Mouse (Mus musculus): Measurements from ENCODE around the gene Abtb2. TPM values are rescaled to one million over a fixed set of nuclear protein-coding genes. Genes with fewer than 3 reads are reported as not detected.

The Abtb2 gene
- polyA plus RNA-seq, 1 experiment from 2014 or later: 10.5 TPM

- Histone ChIP-seq H3K4me1 (replicated peaks; ENCODE audit: control insufficient read depth, insufficient read depth, low read length) (no peaks in the 10 kb centered on the region), H3K9ac (no peak overlapping the region), H3K27ac (no peak overlapping the region), H3K36me3 (replicated peaks; ENCODE audit: control insufficient read depth, insufficient read depth) (peaks cover 30% of the 10 kb centered on the region), H3K27me3 (ENCODE audit: control insufficient read depth, insufficient read depth, low read length) (no peaks in the 10 kb centered on the region), H3K4me3 (replicated peaks; ENCODE audit: low read length) (no peak overlapping the region), H3K4me2 (replicated peaks) (no peak overlapping the region), H3K9me3 (ENCODE audit: control insufficient read depth, low read length) (no peaks in the 10 kb centered on the region)
- no peak for DNase-seq (ENCODE audit: low spot score)
- WGBS: 93% methylated on average over 7 of the region's 7 CpGs
- no peak for ATAC-seq (ENCODE audit: low FRiP score)
These were observed 147.7 kb downstream of the Abtb2 start for GRCm38 (mm10) chr2:103713831-103714230.

DNA sequence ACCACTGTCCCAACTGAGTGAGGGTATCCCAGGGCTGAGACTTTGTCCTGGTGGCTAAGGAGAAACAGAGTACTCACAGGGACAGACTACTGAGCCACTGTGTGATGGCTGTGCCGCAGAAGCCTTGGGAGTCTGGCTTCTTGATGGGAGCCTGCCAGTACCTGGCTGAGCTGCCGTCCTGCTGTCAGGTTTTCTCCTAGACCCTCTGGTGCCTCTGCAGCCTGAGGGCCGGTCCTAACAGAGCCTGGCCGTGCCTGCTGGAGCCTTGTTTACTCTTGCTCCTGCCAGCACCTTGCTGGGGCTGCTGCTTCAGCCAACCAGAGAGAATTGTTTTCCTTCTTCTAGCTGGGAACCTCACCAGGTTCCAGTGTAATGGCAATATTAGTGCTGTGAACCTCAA, 148.3 kb downstream of the Abtb2 start:
- Histone ChIP-seq H3K9ac (no peak overlapping the region), H3K4me2 (replicated peaks) (no peak overlapping the region), H3K9me3 (ENCODE audit: control insufficient read depth, low read length) (no peaks in the 10 kb centered on the region), H3K27ac (no peak overlapping the region), H3K27me3 (ENCODE audit: control insufficient read depth, insufficient read depth, low read length) (no peaks in the 10 kb centered on the region), H3K36me3 (replicated peaks; ENCODE audit: control insufficient read depth, insufficient read depth) (peaks cover 29% of the 10 kb centered on the region), H3K4me1 (replicated peaks; ENCODE audit: control insufficient read depth, insufficient read depth, low read length) (no peaks in the 10 kb centered on the region), H3K4me3 (replicated peaks; ENCODE audit: low read length) (no peak overlapping the region)
- WGBS: 74% methylated on average over 4 of the region's 4 CpGs
- ATAC-seq (ENCODE audit: low FRiP score): no peak
- DNase-seq (ENCODE audit: low spot score): no peak

GRCm38 (mm10) chr2:103718594-103719291, 152.6 kb downstream of the Abtb2 start:
- DNase-seq (ENCODE audit: low spot score) (peak; percentile 80), ATAC-seq (ENCODE audit: low FRiP score) (peak; percentile 82)
- Histone ChIP-seq H3K4me3 (replicated peaks; ENCODE audit: low read length) (no peak overlapping the region), H3K4me1 (replicated peaks; ENCODE audit: control insufficient read depth, insufficient read depth, low read length) (no peaks in the 10 kb centered on the region), H3K27ac (no peak overlapping the region), H3K9ac (no peak overlapping the region), H3K4me2 (replicated peaks) (no peak overlapping the region), H3K27me3 (ENCODE audit: control insufficient read depth, insufficient read depth, low read length) (no peaks in the 10 kb centered on the region), H3K36me3 (replicated peaks; ENCODE audit: control insufficient read depth, insufficient read depth) (peaks cover 58% of the 10 kb centered on the region), H3K9me3 (ENCODE audit: control insufficient read depth, low read length) (no peaks in the 10 kb centered on the region)
- 61% methylated on average over 8 of the region's 8 CpGs for WGBS

DNA sequence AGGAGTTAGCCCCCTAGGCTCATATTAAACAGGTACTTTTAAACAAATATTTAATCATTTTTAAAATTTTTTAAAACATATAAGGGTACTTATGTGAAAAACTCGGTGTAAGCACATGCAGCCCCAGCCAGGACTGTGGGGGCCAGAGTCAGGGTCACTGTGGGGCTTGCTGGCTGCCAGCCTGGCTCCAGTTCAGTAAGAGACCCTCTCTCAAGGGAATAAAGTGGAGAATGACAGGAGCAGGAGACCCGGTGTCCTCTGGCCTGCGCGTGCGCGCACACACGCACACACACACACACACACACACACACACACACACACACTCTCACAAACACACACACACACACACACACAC, 153.2 kb downstream of the Abtb2 start:
- H3K4me2 ChIP-seq (replicated peaks): no peak overlapping the region
- ATAC-seq (ENCODE audit: low FRiP score) (no peak), DNase-seq (ENCODE audit: low spot score) (no peak)
- H3K27me3 ChIP-seq (ENCODE audit: control insufficient read depth, insufficient read depth, low read length): no peaks in the 10 kb centered on the region
- no peaks in the 10 kb centered on the region for H3K9me3 ChIP-seq (ENCODE audit: control insufficient read depth, low read length)
- no peak overlapping the region for H3K4me3 ChIP-seq (replicated peaks; ENCODE audit: low read length)
- H3K27ac ChIP-seq: no peak overlapping the region
- no peaks in the 10 kb centered on the region for H3K4me1 ChIP-seq (replicated peaks; ENCODE audit: control insufficient read depth, insufficient read depth, low read length)
- H3K36me3 ChIP-seq (replicated peaks; ENCODE audit: control insufficient read depth, insufficient read depth): peaks cover 63% of the 10 kb centered on the region
- no peak overlapping the region for H3K9ac ChIP-seq
- WGBS: 83% methylated on average over 7 of the region's 7 CpGs

- H3K36me3 ChIP-seq (replicated peaks; ENCODE audit: control insufficient read depth, insufficient read depth): peaks cover 81% of the 10 kb centered on the region
- H3K27me3 ChIP-seq (ENCODE audit: control insufficient read depth, insufficient read depth, low read length): no peaks in the 10 kb centered on the region
These were observed 158.4 kb downstream of the Abtb2 start for GRCm38 (mm10) chr2:103724521-103724920.

GRCm38 (mm10) chr2:103728027-103728540, 162.0 kb downstream of the Abtb2 start:
- Histone ChIP-seq H3K4me3 (replicated peaks; ENCODE audit: low read length) (no peak overlapping the region), H3K27ac (no peak overlapping the region), H3K36me3 (replicated peaks; ENCODE audit: control insufficient read depth, insufficient read depth) (peaks cover 81% of the 10 kb centered on the region), H3K4me1 (replicated peaks; ENCODE audit: control insufficient read depth, insufficient read depth, low read length) (no peaks in the 10 kb centered on the region), H3K9ac (no peak overlapping the region), H3K9me3 (ENCODE audit: control insufficient read depth, low read length) (no peaks in the 10 kb centered on the region), H3K4me2 (replicated peaks) (no peak overlapping the region), H3K27me3 (ENCODE audit: control insufficient read depth, insufficient read depth, low read length) (no peaks in the 10 kb centered on the region)
- DNase-seq (ENCODE audit: low spot score): no peak
- WGBS: 87% methylated on average over 12 of the region's 12 CpGs
- no peak for ATAC-seq (ENCODE audit: low FRiP score)

More at GRCm38 (mm10) chr2:103724521-103724920, 158.4 kb downstream of the Abtb2 start:
- no peaks in the 10 kb centered on the region for H3K9me3 ChIP-seq (ENCODE audit: control insufficient read depth, low read length)
- ATAC-seq (ENCODE audit: low FRiP score) (no peak), DNase-seq (ENCODE audit: low spot score) (no peak)
- H3K27ac ChIP-seq: no peak overlapping the region
- H3K4me3 ChIP-seq (replicated peaks; ENCODE audit: low read length): no peak overlapping the region
- no peaks in the 10 kb centered on the region for H3K4me1 ChIP-seq (replicated peaks; ENCODE audit: control insufficient read depth, insufficient read depth, low read length)
- WGBS: 91% methylated on average over 2 of the region's 2 CpGs
- H3K9ac ChIP-seq: no peak overlapping the region
- no peak overlapping the region for H3K4me2 ChIP-seq (replicated peaks)

DNA sequence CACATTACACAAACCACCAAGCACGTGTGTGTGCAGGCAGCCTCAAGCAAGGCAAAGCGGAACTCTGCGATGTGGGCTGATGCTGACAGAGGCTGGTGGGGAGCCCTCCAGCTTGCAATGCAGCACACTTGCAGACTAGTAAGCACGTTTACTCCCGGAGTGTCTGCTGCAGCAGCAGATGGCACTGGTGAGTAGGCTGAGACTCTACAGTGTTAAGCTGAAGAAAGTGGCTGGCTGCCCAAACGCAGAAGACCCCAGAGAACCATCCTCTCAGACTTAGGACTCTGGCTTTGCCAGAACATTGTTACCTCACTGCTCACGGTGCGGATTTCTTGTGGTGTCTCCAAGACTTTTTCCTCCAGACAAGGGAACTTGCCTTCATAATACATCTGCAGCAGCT, 164.9 kb downstream of the Abtb2 start:
- Histone ChIP-seq H3K9ac (no peak overlapping the region), H3K36me3 (replicated peaks; ENCODE audit: control insufficient read depth, insufficient read depth) (peaks cover 80% of the 10 kb centered on the region), H3K27me3 (ENCODE audit: control insufficient read depth, insufficient read depth, low read length) (no peaks in the 10 kb centered on the region), H3K9me3 (ENCODE audit: control insufficient read depth, low read length) (no peaks in the 10 kb centered on the region), H3K27ac (no peak overlapping the region), H3K4me2 (replicated peaks) (no peak overlapping the region), H3K4me1 (replicated peaks; ENCODE audit: control insufficient read depth, insufficient read depth, low read length) (no peaks in the 10 kb centered on the region), H3K4me3 (replicated peaks; ENCODE audit: low read length) (no peak overlapping the region)
- no peak for ATAC-seq (ENCODE audit: low FRiP score)
- WGBS: 85% methylated on average over 8 of the region's 8 CpGs
- DNase-seq (ENCODE audit: low spot score): no peak

DNA sequence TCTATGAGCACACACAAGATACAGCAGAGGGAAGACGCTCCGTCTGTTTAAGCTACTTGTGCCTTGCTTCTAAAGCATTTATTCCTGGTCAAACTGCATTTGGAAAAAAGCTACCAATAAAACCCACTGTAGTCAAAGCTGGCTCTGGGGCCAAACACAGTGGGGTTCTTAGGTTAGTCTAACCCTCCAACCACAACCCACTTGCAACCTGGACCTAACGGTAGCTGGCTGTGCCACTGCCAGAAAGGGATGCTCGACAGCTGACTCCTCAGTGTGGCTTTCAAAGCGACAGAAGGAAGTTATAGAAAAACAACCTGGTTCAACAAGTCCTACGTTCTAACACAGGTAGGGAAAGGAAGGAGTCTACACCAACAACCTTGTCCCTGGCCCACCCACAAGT, 165.3 kb downstream of the Abtb2 start:
- ATAC-seq (ENCODE audit: low FRiP score): no peak
- Histone ChIP-seq H3K9me3 (ENCODE audit: control insufficient read depth, low read length) (no peaks in the 10 kb centered on the region), H3K36me3 (replicated peaks; ENCODE audit: control insufficient read depth, insufficient read depth) (peaks cover 79% of the 10 kb centered on the region), H3K27me3 (ENCODE audit: control insufficient read depth, insufficient read depth, low read length) (no peaks in the 10 kb centered on the region), H3K9ac (no peak overlapping the region), H3K27ac (no peak overlapping the region), H3K4me2 (replicated peaks) (no peak overlapping the region), H3K4me1 (replicated peaks; ENCODE audit: control insufficient read depth, insufficient read depth, low read length) (no peaks in the 10 kb centered on the region), H3K4me3 (replicated peaks; ENCODE audit: low read length) (no peak overlapping the region)
- 92% methylated on average over 6 of the region's 6 CpGs for WGBS
- no peak for DNase-seq (ENCODE audit: low spot score)

GRCm38 (mm10) chr2:103742821-103743220, 176.7 kb downstream of the Abtb2 start:
- H3K4me2 ChIP-seq (replicated peaks): no peak overlapping the region
- 96% methylated on average over 6 of the region's 6 CpGs for WGBS
- no peaks in the 10 kb centered on the region for H3K4me1 ChIP-seq (replicated peaks; ENCODE audit: control insufficient read depth, insufficient read depth, low read length)
- H3K9me3 ChIP-seq (ENCODE audit: control insufficient read depth, low read length): no peaks in the 10 kb centered on the region
- ATAC-seq (ENCODE audit: low FRiP score) (no peak), DNase-seq (ENCODE audit: low spot score) (no peak)
- peaks cover 63% of the 10 kb centered on the region for H3K36me3 ChIP-seq (replicated peaks; ENCODE audit: control insufficient read depth, insufficient read depth)
- H3K27ac ChIP-seq: no peak overlapping the region
- H3K27me3 ChIP-seq (ENCODE audit: control insufficient read depth, insufficient read depth, low read length): no peaks in the 10 kb centered on the region
- H3K4me3 ChIP-seq (replicated peaks; ENCODE audit: low read length): no peak overlapping the region
- H3K9ac ChIP-seq: no peak overlapping the region

DNA sequence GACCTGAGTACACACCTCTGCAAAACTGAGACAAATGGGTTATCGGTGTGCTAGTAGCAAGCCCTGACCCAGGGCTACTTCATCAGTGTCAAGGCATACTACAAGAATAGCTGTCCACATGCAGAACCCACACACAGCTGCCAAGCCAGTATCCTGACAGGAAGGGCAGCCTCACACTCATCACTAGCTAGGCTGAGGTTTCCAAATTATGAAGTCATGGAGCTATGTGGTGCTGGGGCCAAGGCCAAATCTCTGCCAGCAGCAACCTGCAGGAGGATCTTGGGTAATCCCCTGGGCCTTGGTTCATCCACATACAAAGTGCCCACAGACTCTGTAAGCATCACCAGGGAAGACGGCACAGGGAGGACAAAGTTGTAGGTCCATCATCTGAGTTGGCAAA, 177.4 kb downstream of the Abtb2 start:
- no peaks in the 10 kb centered on the region for H3K9me3 ChIP-seq (ENCODE audit: control insufficient read depth, low read length)
- no peak overlapping the region for H3K27ac ChIP-seq
- H3K36me3 ChIP-seq (replicated peaks; ENCODE audit: control insufficient read depth, insufficient read depth): peaks cover 67% of the 10 kb centered on the region
- ATAC-seq (ENCODE audit: low FRiP score) (no peak), DNase-seq (ENCODE audit: low spot score) (no peak)
- 95% methylated on average over 2 of the region's 2 CpGs for WGBS
- no peaks in the 10 kb centered on the region for H3K27me3 ChIP-seq (ENCODE audit: control insufficient read depth, insufficient read depth, low read length)
- H3K4me1 ChIP-seq (replicated peaks; ENCODE audit: control insufficient read depth, insufficient read depth, low read length): no peaks in the 10 kb centered on the region
- no peak overlapping the region for H3K4me2 ChIP-seq (replicated peaks)
- no peak overlapping the region for H3K9ac ChIP-seq
- H3K4me3 ChIP-seq (replicated peaks; ENCODE audit: low read length): no peak overlapping the region
